Mouse (Mus musculus): ENCODE results near the gene Ube2j1. TPM values are rescaled to one million over a fixed set of nuclear protein-coding genes. Genes with fewer than 3 reads are reported as not detected.

Ube2j1 gene
- polyA plus RNA-seq, 1 experiment from 2014 or later, result 42.3 TPM

DNA sequence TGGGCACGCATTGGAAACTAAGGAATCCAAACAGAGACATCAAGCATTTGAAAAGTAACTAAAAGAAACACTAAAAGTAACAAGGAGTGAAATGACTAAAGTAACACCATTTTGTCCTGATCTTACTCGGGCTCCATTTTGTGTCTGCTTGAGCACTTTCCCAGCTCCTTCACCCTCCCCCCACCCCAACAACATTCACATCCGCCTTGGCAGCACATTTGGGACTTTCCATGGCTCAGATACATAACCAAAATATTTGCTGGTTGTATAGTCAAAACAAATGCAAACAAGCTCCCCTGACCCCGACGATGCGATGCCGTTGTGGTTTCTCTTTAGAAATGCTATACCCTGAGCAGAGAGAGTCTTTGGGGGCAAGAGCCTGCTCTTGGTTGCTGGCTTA, 2.1 kb upstream of the Ube2j1 start:
- Histone ChIP-seq H3K4me3 (replicated peaks) (no peak overlapping the region), H3K27me3 (replicated peaks) (no peaks in the 10 kb centered on the region), H3K4me1 (0 out of 2 replicates have a peak, but pooled peaks cover 2% of the 10 kb centered on the region), H3K9me3 (no peaks in the 10 kb centered on the region), H3K4me2 (no peak overlapping the region), H3K36me3 (peaks cover 3% of the 10 kb centered on the region; the same call in 1 of the 2 replicates), H3K27ac (no peak overlapping the region), H3K9ac (no peak overlapping the region)
- 90% methylated on average over 7 of the region's 7 CpGs for WGBS
- no peak for ATAC-seq (ENCODE audit: insufficient read depth, low FRiP score, low read depth)

GRCm38 (mm10) chr4:33030264-33031194, 687 bp upstream of the Ube2j1 start:
- H3K27me3 ChIP-seq (replicated peaks), result no peaks in the 10 kb centered on the region
- 2% methylated on average over 55 of the region's 55 CpGs for WGBS
- H3K9ac ChIP-seq, result peak overlapping the region; percentile 90
- peak overlapping the region; percentile 85 for H3K4me3 ChIP-seq (replicated peaks)
- peak overlapping the region; percentile 49 for H3K4me2 ChIP-seq
- peak overlapping the region; percentile 94 for H3K27ac ChIP-seq
- peaks cover 3% of the 10 kb centered on the region; the same call in 1 of the 2 replicates for H3K9me3 ChIP-seq
- H3K36me3 ChIP-seq, result peaks cover 4% of the 10 kb centered on the region; the same call in 1 of the 2 replicates
- 0 out of 2 replicates have a peak, but pooled peaks cover 2% of the 10 kb centered on the region for H3K4me1 ChIP-seq
- peak; percentile 63 for ATAC-seq (ENCODE audit: insufficient read depth, low FRiP score, low read depth)

GRCm38 (mm10) chr4:33032045-33032444, 829 bp downstream of the Ube2j1 start:
- WGBS, result 20% methylated on average over 4 of the region's 4 CpGs
- Histone ChIP-seq H3K27me3 (replicated peaks) (no peaks in the 10 kb centered on the region), H3K9me3 (peaks cover 5% of the 10 kb centered on the region; the same call in 1 of the 2 replicates), H3K4me3 (replicated peaks) (peak overlapping the region; percentile 85), H3K27ac (peak overlapping the region; percentile 94; the same call in 1 of the 2 replicates), H3K36me3 (peaks cover 10% of the 10 kb centered on the region; the same call in 1 of the 2 replicates), H3K9ac (peak overlapping the region; percentile 90), H3K4me1 (0 out of 2 replicates have a peak, but pooled peaks cover 2% of the 10 kb centered on the region), H3K4me2 (peak overlapping the region; percentile 49)
- no peak for ATAC-seq (ENCODE audit: insufficient read depth, low FRiP score, low read depth)

DNA sequence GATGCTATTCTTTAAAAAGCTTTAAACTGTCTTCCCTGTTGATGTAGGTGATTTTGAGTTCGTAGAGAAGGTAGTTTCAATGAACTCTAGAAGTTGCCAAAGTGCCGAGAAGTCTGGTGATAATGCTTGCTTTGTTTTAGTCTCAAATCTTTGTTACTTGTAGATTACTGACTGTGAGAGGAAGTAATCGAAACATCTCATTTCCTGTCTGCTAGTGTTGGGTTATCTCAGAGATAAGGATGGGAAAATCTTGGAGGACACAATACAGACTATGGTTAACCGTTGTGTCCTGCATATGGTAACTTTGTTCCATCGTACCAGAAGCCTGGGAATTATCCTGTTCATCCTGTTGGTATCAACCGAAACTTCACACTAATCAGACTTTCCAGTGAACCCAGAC, 2.3 kb downstream of the Ube2j1 start:
- 66% methylated on average over 6 of the region's 6 CpGs for WGBS
- no peak overlapping the region for H3K27ac ChIP-seq

DNA sequence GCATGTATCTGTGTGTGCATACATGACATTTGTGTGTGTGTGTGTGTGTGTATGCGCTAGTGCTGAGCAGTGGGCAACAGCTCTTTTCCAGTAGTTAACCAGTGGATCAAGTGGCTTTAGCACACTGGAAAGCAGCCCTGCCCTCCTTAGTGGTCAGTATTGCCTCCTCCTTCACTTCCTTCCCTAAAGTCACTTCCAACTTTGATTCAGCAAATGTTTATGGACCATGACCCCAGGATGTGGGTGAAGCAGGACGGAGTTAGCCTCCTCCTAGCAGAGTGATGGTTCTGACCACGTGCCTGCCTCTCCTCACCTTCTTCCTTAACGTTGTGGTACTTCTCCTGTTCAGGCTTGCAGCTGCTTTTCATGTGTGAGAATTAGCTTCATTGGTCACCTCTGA, 8.6 kb downstream of the Ube2j1 start:
- Histone ChIP-seq H3K36me3 (peaks cover 50% of the 10 kb centered on the region), H3K4me1 (no peaks in the 10 kb centered on the region)

More for the DNA sequence above, 2.3 kb downstream of the Ube2j1 start:
- H3K9me3 ChIP-seq, result peaks cover 5% of the 10 kb centered on the region; the same call in 1 of the 2 replicates
- peaks cover 15% of the 10 kb centered on the region; the same call in 1 of the 2 replicates for H3K36me3 ChIP-seq
- H3K4me2 ChIP-seq, result no peak overlapping the region
- no peak overlapping the region for H3K9ac ChIP-seq
- 0 out of 2 replicates have a peak, but pooled peaks cover 2% of the 10 kb centered on the region for H3K4me1 ChIP-seq
- ATAC-seq (ENCODE audit: insufficient read depth, low FRiP score, low read depth), result no peak
- H3K4me3 ChIP-seq (replicated peaks), result no peak overlapping the region
- H3K27me3 ChIP-seq (replicated peaks), result no peaks in the 10 kb centered on the region

DNA sequence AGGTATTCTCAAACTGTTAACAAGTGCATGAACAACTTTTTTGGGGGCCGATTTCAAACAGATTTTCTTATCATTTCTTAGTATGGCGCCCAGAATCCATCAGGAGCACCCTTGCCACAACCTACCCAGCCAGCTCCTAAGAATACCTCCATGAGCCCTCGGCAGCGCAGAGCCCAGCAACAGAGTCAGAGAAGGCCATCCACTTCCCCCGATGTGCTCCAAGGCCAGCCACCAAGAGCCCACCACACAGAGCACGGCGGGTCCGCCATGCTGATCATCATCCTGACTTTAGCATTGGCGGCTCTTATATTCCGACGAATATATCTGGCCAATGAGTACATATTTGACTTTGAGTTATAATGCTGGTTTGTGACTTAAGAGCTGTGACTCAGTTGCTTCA, 18.4 kb downstream of the Ube2j1 start:
- Histone ChIP-seq H3K4me1 (no peaks in the 10 kb centered on the region), H3K27me3 (replicated peaks) (no peaks in the 10 kb centered on the region), H3K27ac (no peak overlapping the region), H3K4me3 (replicated peaks) (no peak overlapping the region), H3K9ac (no peak overlapping the region), H3K9me3 (no peaks in the 10 kb centered on the region), H3K36me3 (peaks cover 27% of the 10 kb centered on the region), H3K4me2 (no peak overlapping the region)
- ATAC-seq (ENCODE audit: insufficient read depth, low FRiP score, low read depth), result no peak
- 95% methylated on average over 11 of the region's 11 CpGs for WGBS

More for the DNA sequence above, 8.6 kb downstream of the Ube2j1 start:
- 76% methylated on average over 4 of the region's 4 CpGs for WGBS
- Histone ChIP-seq H3K4me2 (no peak overlapping the region), H3K4me3 (replicated peaks) (no peak overlapping the region), H3K27ac (no peak overlapping the region), H3K27me3 (replicated peaks) (no peaks in the 10 kb centered on the region), H3K9ac (no peak overlapping the region), H3K9me3 (peaks cover 5% of the 10 kb centered on the region; the same call in 1 of the 2 replicates)
- ATAC-seq (ENCODE audit: insufficient read depth, low FRiP score, low read depth), result no peak

DNA sequence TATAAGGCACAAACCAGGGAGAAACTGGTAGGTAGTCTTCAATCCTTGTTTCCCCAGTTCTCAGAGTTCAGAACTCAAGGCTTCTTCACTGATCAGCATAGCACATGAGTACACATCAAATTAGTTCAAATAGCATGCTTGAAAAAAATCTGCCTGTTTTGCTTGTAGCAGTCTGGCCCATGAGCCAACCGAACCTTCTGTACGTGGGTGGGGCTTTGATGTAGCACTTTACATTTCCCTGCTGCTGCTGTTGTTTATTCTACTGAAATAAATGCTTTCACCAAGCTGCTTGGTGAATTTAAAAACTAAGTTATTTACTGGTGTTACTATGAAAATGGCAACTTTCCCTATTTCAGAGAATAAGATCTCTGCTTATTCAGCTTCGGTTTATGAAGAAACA, 20.8 kb downstream of the Ube2j1 start:
- H3K4me2 ChIP-seq, result no peak overlapping the region
- 84% methylated on average over 3 of the region's 3 CpGs for WGBS
- no peaks in the 10 kb centered on the region for H3K9me3 ChIP-seq
- H3K27ac ChIP-seq, result no peak overlapping the region
- no peak overlapping the region for H3K9ac ChIP-seq
- H3K27me3 ChIP-seq (replicated peaks), result no peaks in the 10 kb centered on the region
- ATAC-seq (ENCODE audit: insufficient read depth, low FRiP score, low read depth), result no peak
- no peak overlapping the region for H3K4me3 ChIP-seq (replicated peaks)
- H3K36me3 ChIP-seq, result peaks cover 17% of the 10 kb centered on the region
- no peaks in the 10 kb centered on the region for H3K4me1 ChIP-seq

- 88% methylated on average over 5 of the region's 5 CpGs for WGBS
- no peak overlapping the region for H3K27ac ChIP-seq
- H3K4me1 ChIP-seq, result no peaks in the 10 kb centered on the region
- no peak overlapping the region for H3K9ac ChIP-seq
- no peak overlapping the region for H3K4me3 ChIP-seq (replicated peaks)
- H3K36me3 ChIP-seq, result peaks cover 17% of the 10 kb centered on the region
- no peak overlapping the region for H3K4me2 ChIP-seq
- no peaks in the 10 kb centered on the region for H3K9me3 ChIP-seq
- no peak; the same call in 1 of the 2 replicates for ATAC-seq (ENCODE audit: insufficient read depth, low FRiP score, low read depth)
- H3K27me3 ChIP-seq (replicated peaks), result no peaks in the 10 kb centered on the region
Measured at GRCm38 (mm10) chr4:33052650-33053049, 21.4 kb downstream of the Ube2j1 start.

DNA sequence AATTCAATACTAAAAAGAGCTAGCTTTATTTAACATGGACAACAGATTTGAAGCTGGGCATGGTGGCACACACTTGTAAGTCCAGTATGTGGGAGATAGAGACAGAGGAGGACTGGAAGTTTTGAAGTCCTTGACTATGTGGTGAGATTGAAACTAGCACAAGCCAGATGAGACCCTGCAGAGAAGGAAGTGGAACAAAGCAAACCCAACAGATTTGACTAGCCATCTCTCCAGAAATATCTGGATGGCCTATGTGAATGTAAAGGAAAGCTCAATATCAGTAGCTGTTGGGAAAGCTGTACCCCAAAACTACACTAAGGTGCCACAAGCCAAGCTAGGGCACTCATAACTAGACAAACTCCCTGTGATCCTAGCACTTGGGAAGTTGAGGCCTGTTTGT, 23.2 kb downstream of the Ube2j1 start:
- Histone ChIP-seq H3K27me3 (replicated peaks) (no peaks in the 10 kb centered on the region), H3K4me1 (no peaks in the 10 kb centered on the region), H3K4me2 (no peak overlapping the region), H3K27ac (no peak overlapping the region), H3K9ac (no peak overlapping the region), H3K4me3 (replicated peaks) (no peak overlapping the region), H3K9me3 (no peaks in the 10 kb centered on the region), H3K36me3 (peaks cover 12% of the 10 kb centered on the region)
- no peak for ATAC-seq (ENCODE audit: insufficient read depth, low FRiP score, low read depth)

- Histone ChIP-seq H3K9me3 (no peaks in the 10 kb centered on the region), H3K9ac (no peak overlapping the region), H3K4me2 (no peak overlapping the region), H3K4me1 (no peaks in the 10 kb centered on the region), H3K27me3 (replicated peaks) (no peaks in the 10 kb centered on the region), H3K4me3 (replicated peaks) (no peak overlapping the region), H3K36me3 (0 out of 2 replicates have a peak, but pooled peaks cover 3% of the 10 kb centered on the region), H3K27ac (no peak overlapping the region)
- 76% methylated on average over 1 of the region's 1 CpGs for WGBS
- no peak for ATAC-seq (ENCODE audit: insufficient read depth, low FRiP score, low read depth)
Measured at GRCm38 (mm10) chr4:33056317-33056716, 25.1 kb downstream of the Ube2j1 start.

- Histone ChIP-seq H3K4me3 (replicated peaks) (no peak overlapping the region), H3K27ac (peak overlapping the region; percentile 11; the same call in 1 of the 2 replicates)
- WGBS, result 71% methylated on average over 11 of the region's 11 CpGs
Measured at GRCm38 (mm10) chr4:33057890-33058687, 26.9 kb downstream of the Ube2j1 start.

More at GRCm38 (mm10) chr4:33057890-33058687, 26.9 kb downstream of the Ube2j1 start:
- H3K4me1 ChIP-seq, result no peaks in the 10 kb centered on the region
- H3K36me3 ChIP-seq, result no peaks in the 10 kb centered on the region
- no peak for ATAC-seq (ENCODE audit: insufficient read depth, low FRiP score, low read depth)
- H3K9ac ChIP-seq, result no peak overlapping the region
- H3K27me3 ChIP-seq (replicated peaks), result no peaks in the 10 kb centered on the region
- no peak overlapping the region for H3K4me2 ChIP-seq
- no peaks in the 10 kb centered on the region for H3K9me3 ChIP-seq

All from stomach, embryonic 15.5 days (tissue).